Comparison of ENCODE assay signal across 18 mouse cellular contexts in genomic region chr12:25304820-25305511, GRCm38 (mm10).
DNase-seq lines count a peak whose midpoint lies in the region; ATAC-seq and TF ChIP-seq lines count a peak whose summit lies in the region.
"Had no signal": no experiment of that assay in that cellular context is flagged by ENCODE, and none has a peak within 500 bp of the region (broad histone marks: within the 10 kb centered on the region; RNA-seq: fewer than 3 reads in every experiment).

No protein-coding gene starts in this region.

- H3K9ac ChIP-seq in forebrain, embryonic 12.5 days: no peak overlapping the region
- no peak overlapping the region for H3K9ac ChIP-seq in forebrain, postnatal 0 days
- no peak overlapping the region for H3K9ac ChIP-seq in hindbrain, embryonic 11.5 days (ENCODE audit: low read depth, low read length)
- no peak overlapping the region for H3K9ac ChIP-seq in midbrain, embryonic 13.5 days (replicated peaks)
- no peak overlapping the region for H3K9ac ChIP-seq in kidney, embryonic 14.5 days (ENCODE audit: low read depth, low read length)
- H3K9ac ChIP-seq: heart, embryonic 12.5 days; lung, embryonic 15.5 days had no signal

- no peak for DNase-seq in forebrain, postnatal 0 days
- DNase-seq in brain, embryonic 14.5 days (ENCODE audit: low read depth): peak; percentile 78
- DNase-seq in hindbrain, embryonic 11.5 days (ENCODE audit: low spot score): peak; percentile 62
- no peak for DNase-seq in thymus, postnatal 0 days (ENCODE audit: low spot score)
- DNase-seq: adrenal gland, postnatal 25 days; B cell, adult 2 months; gastrocnemius, adult 2 months; heart, postnatal 4 days; kidney, adult 9 months had no signal

- TF ChIP-seq CTCF in forebrain, postnatal 0 days (IDR thresholded peaks at IDR 0.05; ENCODE audit: low read depth): no peak
- no peak for TF ChIP-seq CTCF in brain, embryonic 14.5 days (IDR thresholded peaks at IDR 0.05; ENCODE audit: borderline replicate concordance, extremely low read depth, insufficient read depth, insufficient read length)

- H3K27me3 ChIP-seq in forebrain, embryonic 12.5 days: no peaks in the 10 kb centered on the region; the same call in 1 of the 2 replicates
- H3K27me3 ChIP-seq in forebrain, postnatal 0 days (ENCODE audit: insufficient read depth, low read length): no peaks in the 10 kb centered on the region
- no peaks in the 10 kb centered on the region for H3K27me3 ChIP-seq in hindbrain, embryonic 11.5 days (ENCODE audit: control insufficient read depth, insufficient read depth, low read length)
- H3K27me3 ChIP-seq in midbrain, embryonic 13.5 days: no peaks in the 10 kb centered on the region
- H3K27me3 ChIP-seq in kidney, embryonic 14.5 days (ENCODE audit: control insufficient read depth, insufficient read depth, low read length): no peaks in the 10 kb centered on the region
- H3K27me3 ChIP-seq: heart, embryonic 12.5 days; lung, embryonic 15.5 days had no signal

- H3K4me3 ChIP-seq in forebrain, embryonic 12.5 days (replicated peaks): no peak overlapping the region
- no peak overlapping the region for H3K4me3 ChIP-seq in forebrain, postnatal 0 days (ENCODE audit: low read depth, low read length)
- H3K4me3 ChIP-seq in hindbrain, embryonic 11.5 days (ENCODE audit: low read depth, low read length): no peak overlapping the region
- no peak overlapping the region for H3K4me3 ChIP-seq in midbrain, embryonic 13.5 days (replicated peaks)
- H3K4me3 ChIP-seq in kidney, embryonic 14.5 days (ENCODE audit: low read length): no peak overlapping the region
- H3K4me3 ChIP-seq: erythroblast, embryonic 14.5 days; gastrocnemius, adult 2 months; heart, embryonic 12.5 days; layer of hippocampus, adult 2 months; lung, embryonic 15.5 days had no signal

- no peak overlapping the region for H3K4me2 ChIP-seq in forebrain, embryonic 12.5 days
- H3K4me2 ChIP-seq in forebrain, postnatal 0 days (ENCODE audit: low read depth): no peak overlapping the region
- H3K4me2 ChIP-seq in hindbrain, embryonic 11.5 days (replicated peaks; ENCODE audit: low read depth, low read length): no peak overlapping the region
- no peak overlapping the region for H3K4me2 ChIP-seq in midbrain, embryonic 13.5 days (replicated peaks)
- no peak overlapping the region for H3K4me2 ChIP-seq in kidney, embryonic 14.5 days (replicated peaks; ENCODE audit: low read depth, low read length)
- H3K4me2 ChIP-seq: heart, embryonic 12.5 days; liver, embryonic 11.5 days; lung, embryonic 15.5 days had no signal

- no peaks in the 10 kb centered on the region for H3K36me3 ChIP-seq in forebrain, embryonic 12.5 days (replicated peaks)
- H3K36me3 ChIP-seq in forebrain, postnatal 0 days (ENCODE audit: insufficient read depth): no peaks in the 10 kb centered on the region
- no peaks in the 10 kb centered on the region for H3K36me3 ChIP-seq in hindbrain, embryonic 11.5 days (ENCODE audit: control insufficient read depth, insufficient read depth, low read length)
- H3K36me3 ChIP-seq in midbrain, embryonic 13.5 days: no peaks in the 10 kb centered on the region
- H3K36me3 ChIP-seq in kidney, embryonic 14.5 days (ENCODE audit: control insufficient read depth, insufficient read depth, low read length): no peaks in the 10 kb centered on the region
- H3K36me3 ChIP-seq: heart, embryonic 12.5 days; lung, embryonic 15.5 days had no signal

- 45% methylated on average over 6 of the region's 6 CpGs for WGBS in forebrain, embryonic 12.5 days
- 43% methylated on average over 6 of the region's 6 CpGs for WGBS in forebrain, postnatal 0 days
- WGBS in hindbrain, embryonic 11.5 days: 39% methylated on average over 6 of the region's 6 CpGs
- 33% methylated on average over 6 of the region's 6 CpGs for WGBS in midbrain, embryonic 13.5 days
- WGBS in kidney, embryonic 14.5 days: 52% methylated on average over 6 of the region's 6 CpGs

- H3K4me1 ChIP-seq in forebrain, embryonic 12.5 days: peaks cover 16% of the 10 kb centered on the region; the same call in 1 of the 2 replicates
- no peaks in the 10 kb centered on the region for H3K4me1 ChIP-seq in forebrain, postnatal 0 days (ENCODE audit: insufficient read depth)
- no peaks in the 10 kb centered on the region for H3K4me1 ChIP-seq in hindbrain, embryonic 11.5 days (replicated peaks; ENCODE audit: control insufficient read depth, insufficient read depth, low read length)
- H3K4me1 ChIP-seq in midbrain, embryonic 13.5 days (replicated peaks): peaks cover 24% of the 10 kb centered on the region
- peaks cover 30% of the 10 kb centered on the region for H3K4me1 ChIP-seq in kidney, embryonic 14.5 days (ENCODE audit: control insufficient read depth, insufficient read depth, low read length)

- no peak for TF ChIP-seq POLR2A in brain, embryonic 14.5 days (IDR thresholded peaks at IDR 0.05; ENCODE audit: borderline replicate concordance, extremely low read depth, insufficient read depth, insufficient read length, poor library complexity, severe bottlenecking)

- peak; percentile 74 for ATAC-seq in forebrain, embryonic 12.5 days (ENCODE audit: low FRiP score)
- ATAC-seq in forebrain, postnatal 0 days: no peak
- peak; percentile 89 for ATAC-seq in hindbrain, embryonic 11.5 days (ENCODE audit: low FRiP score)
- peak; percentile 88 for ATAC-seq in midbrain, embryonic 13.5 days
- no peak for ATAC-seq in erythroid progenitor cell, adult 5-6 weeks (replicated peaks; ENCODE audit: low FRiP score, poor library complexity, severe bottlenecking)
- no peak for ATAC-seq in kidney, embryonic 14.5 days (ENCODE audit: low FRiP score, low TSS enrichment)

- H3K9me3 ChIP-seq in forebrain, embryonic 12.5 days: no peaks in the 10 kb centered on the region
- no peaks in the 10 kb centered on the region for H3K9me3 ChIP-seq in forebrain, postnatal 0 days (ENCODE audit: low read length)
- H3K9me3 ChIP-seq in hindbrain, embryonic 11.5 days (ENCODE audit: control insufficient read depth, low read length): no peaks in the 10 kb centered on the region
- H3K9me3 ChIP-seq in midbrain, embryonic 13.5 days: no peaks in the 10 kb centered on the region
- no peaks in the 10 kb centered on the region for H3K9me3 ChIP-seq in kidney, embryonic 14.5 days (ENCODE audit: control insufficient read depth, low read length)
- H3K9me3 ChIP-seq: heart, embryonic 12.5 days; lung, embryonic 15.5 days had no signal

- 0 out of 2 replicates have a peak overlapping the region, but pooled peaks have one; percentile 38 for H3K27ac ChIP-seq in forebrain, embryonic 12.5 days
- H3K27ac ChIP-seq in forebrain, postnatal 0 days (ENCODE audit: low read depth, low read length): no peak overlapping the region
- H3K27ac ChIP-seq in hindbrain, embryonic 11.5 days (ENCODE audit: low read depth, low read length): peak overlapping the region; percentile 75
- H3K27ac ChIP-seq in midbrain, embryonic 13.5 days: peak overlapping the region; percentile 40; the same call in 1 of the 2 replicates
- no peak overlapping the region for H3K27ac ChIP-seq in kidney, embryonic 14.5 days (ENCODE audit: low read depth, low read length)
- H3K27ac ChIP-seq: gastrocnemius, adult 2 months; layer of hippocampus, adult 2 months; lung, embryonic 15.5 days had no signal

Comparison
In these comparisons a context has a peak if more than half of its experiments do, and no peak if none do; other contexts are left out.
1. ATAC-seq: peak in forebrain, embryonic 12.5 days (single experiment), hindbrain, embryonic 11.5 days (single experiment) and midbrain, embryonic 13.5 days (single experiment); none in forebrain, postnatal 0 days (single experiment), erythroid progenitor cell, adult 5-6 weeks (single experiment) and kidney, embryonic 14.5 days (single experiment).
2. H3K27ac ChIP-seq: peak in forebrain, embryonic 12.5 days (single experiment), hindbrain, embryonic 11.5 days (single experiment) and midbrain, embryonic 13.5 days (single experiment); none in forebrain, postnatal 0 days (single experiment) and kidney, embryonic 14.5 days (single experiment).
3. DNase-seq: peak in brain, embryonic 14.5 days (single experiment) and hindbrain, embryonic 11.5 days (single experiment); none in forebrain, postnatal 0 days (single experiment) and thymus, postnatal 0 days (single experiment).